Mouse (Mus musculus) embryonic fibroblast, embryonic 13.5 days (primary cell): ENCODE measurements around the gene Plxdc1.

Experiments
- CTCF ChIP-seq: IDR thresholded peaks from 2 replicates; pipeline ENCODE4 v1.5.1; 2011; ENCODE audit warnings: mild to moderate bottlenecking, control low read depth, low read length, moderate library complexity, borderline replicate concordance; ENCODE audit not compliant: insufficient read depth
- POLR2A ChIP-seq: IDR thresholded peaks from 2 replicates; pipeline ENCODE4 v1.6.1; 2011; ENCODE audit warnings: low read depth, mild to moderate bottlenecking, control low read depth, low read length, moderate library complexity

DNA sequence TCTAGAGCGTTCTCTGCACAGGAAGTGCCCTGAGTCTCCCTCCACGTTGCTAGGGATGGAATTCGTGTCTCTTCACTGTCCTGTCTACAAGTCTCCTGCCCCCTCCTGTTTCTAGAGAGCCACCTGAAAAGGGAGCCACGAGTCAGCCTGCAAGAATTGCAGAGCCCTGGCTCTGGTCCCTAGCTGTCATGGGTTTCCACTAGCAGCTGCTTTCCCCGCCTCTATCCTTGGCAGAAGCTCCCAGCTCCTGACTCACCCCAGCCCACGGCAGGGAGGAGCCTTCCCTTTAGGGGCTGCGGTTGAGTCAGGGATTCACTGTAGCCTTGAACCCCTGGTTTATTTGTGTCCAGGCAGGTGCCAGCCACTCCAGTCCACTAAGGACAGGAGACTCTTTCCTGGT, 15.0 kb downstream of the Plxdc1 start:
- TF ChIP-seq CTCF (no peak), POLR2A (no peak)
